Mouse (Mus musculus) myocyte (in vitro differentiated cells): Measurements from ENCODE around the gene Tfrc.

Experiments
- CEBPB ChIP-seq: IDR thresholded peaks from 2 replicates; pipeline ENCODE4 v1.6.1; 2011; ENCODE audit warnings: mild to moderate bottlenecking, moderate library complexity; ENCODE audit not compliant: poor library complexity, insufficient read depth, severe bottlenecking
- E2F4 ChIP-seq: IDR thresholded peaks from one replicate; pipeline ENCODE4 v1.6.1; 2011; ENCODE audit warnings: mild to moderate bottlenecking, control low read depth, moderate library complexity; ENCODE audit not compliant: insufficient read depth
- MAX ChIP-seq: IDR thresholded peaks from one replicate; pipeline ENCODE4 v1.6.1; 2011; ENCODE audit warnings: low read depth, mild to moderate bottlenecking, control low read depth
- MYOD1 ChIP-seq, 3 experiments: IDR thresholded peaks; one replicate each; pipeline ENCODE4 v1.6.1; 2011; ENCODE audit warnings: control low read depth in 2 of 3, low read depth in 2 of 3, mild to moderate bottlenecking in 2 of 3, moderate library complexity in 1 of 3; ENCODE audit not compliant: insufficient read length in 2 of 3, control insufficient read depth in 1 of 3
- MYOG ChIP-seq, 3 experiments: IDR thresholded peaks; one replicate each; pipeline ENCODE4 v1.6.1; 2011; ENCODE audit warnings: control low read depth in 2 of 3, low read depth in 2 of 3, mild to moderate bottlenecking in 2 of 3; ENCODE audit not compliant: insufficient read length in 2 of 3, control insufficient read depth in 1 of 3, insufficient read depth in 1 of 3
- POLR2A ChIP-seq: IDR thresholded peaks from one replicate; pipeline ENCODE4 v1.6.1; 2011; ENCODE audit warnings: low read depth, mild to moderate bottlenecking, control low read depth, moderate library complexity; ENCODE audit not compliant: insufficient read length
- POLR2AphosphoS2 ChIP-seq: IDR thresholded peaks from one replicate; pipeline ENCODE4 v1.6.1; 2011; ENCODE audit warnings: low read depth, control low read depth; ENCODE audit not compliant: insufficient read length
- REST ChIP-seq: IDR thresholded peaks from one replicate; pipeline ENCODE4 v1.6.1; 2011; ENCODE audit warnings: mild to moderate bottlenecking, control low read depth, moderate library complexity; ENCODE audit not compliant: insufficient read depth, insufficient read length
- SRF ChIP-seq: IDR thresholded peaks from one replicate; pipeline ENCODE4 v1.6.1; 2011; ENCODE audit warnings: low read depth; ENCODE audit not compliant: control insufficient read depth, insufficient read length
- TCF3 ChIP-seq: IDR thresholded peaks from one replicate; pipeline ENCODE4 v1.6.1; 2011; ENCODE audit warnings: low read depth, control low read depth; ENCODE audit not compliant: insufficient read length
- USF1 ChIP-seq: IDR thresholded peaks from one replicate; pipeline ENCODE4 v1.6.1; 2011; ENCODE audit warnings: low read depth, mild to moderate bottlenecking, control low read depth, moderate library complexity

- TF ChIP-seq MAX = no peak
- no peak for TF ChIP-seq MYOD1 (IDR thresholded peaks at IDR 0.05; ENCODE audit: control insufficient read depth in 1 of 3, insufficient read length in 2 of 3, low read depth in 2 of 3)
- no peak for TF ChIP-seq POLR2A
- no peak for TF ChIP-seq REST
- no peak for TF ChIP-seq E2F4
- no peak for TF ChIP-seq SRF
- no peak for TF ChIP-seq POLR2AphosphoS2
- TF ChIP-seq CEBPB = no peak
- TF ChIP-seq TCF3 = no peak
- no peak for TF ChIP-seq USF1
- TF ChIP-seq MYOG (IDR thresholded peaks at IDR 0.05; ENCODE audit: control insufficient read depth in 1 of 3, insufficient read depth in 1 of 3, insufficient read length in 2 of 3, low read depth in 2 of 3) = no peak
These were observed 47.6 kb downstream of the Tfrc start for GRCm38 (mm10) chr16:32656321-32656720.
